Mouse (Mus musculus): Measurements from ENCODE around the gene Def8.
"Not testable (repeated sequence)": the region's sequence is repeated elsewhere in the genome, so short reads cannot be mapped to it uniquely, and the experiment has no call there.

DNA sequence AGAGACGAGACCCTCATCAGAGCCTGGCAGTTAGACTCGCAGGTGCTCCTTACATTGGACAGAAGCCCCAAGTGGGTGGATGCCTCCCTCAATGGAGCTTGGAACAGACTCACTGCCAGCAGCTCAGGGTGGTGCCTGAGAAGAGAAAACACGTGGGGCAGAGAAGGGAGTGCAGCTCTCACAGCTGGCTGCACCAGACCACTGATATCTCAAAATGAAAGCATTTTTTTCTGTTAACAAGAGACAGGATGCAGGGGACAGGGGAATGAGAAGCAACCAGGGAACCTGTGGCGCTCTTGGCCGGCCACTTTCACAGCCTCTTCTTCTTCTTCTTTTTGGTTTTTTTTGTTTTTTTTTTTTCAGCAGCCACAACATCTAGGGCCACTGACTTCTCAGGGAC, 51.2 kb downstream of the Def8 start:
- not testable (repeated sequence) for TF ChIP-seq CTCF (IDR thresholded peaks at IDR 0.05; ENCODE audit: extremely low read depth, insufficient read depth, insufficient read length, insufficient replicate concordance); POLR2A (IDR thresholded peaks at IDR 0.05; ENCODE audit: low read depth, low read length)

All from spleen, adult 2 months (tissue).